ENCODE assay signal across 8 mouse cellular contexts in genomic region chrX:7673578-7674281, GRCm38 (mm10). TPM values are rescaled to one million over a fixed set of nuclear protein-coding genes. Genes with fewer than 3 reads are reported as not detected.
A peak's percentile ranks its signal among the peaks of the same experiment; 100 is the strongest.
DNase-seq lines count a peak whose midpoint lies in the region; ATAC-seq and TF ChIP-seq lines count a peak whose summit lies in the region.

No protein-coding gene starts in this region.

- no peak overlapping the region for H3K4me3 ChIP-seq in kidney, adult 2 months (ENCODE audit: insufficient read depth, low read depth, low read length)
- H3K4me3 ChIP-seq in G1E (ENCODE audit: low read depth, low read length), result peak overlapping the region; percentile 44; the same call in 1 of the 2 replicates

- DNase-seq in kidney, adult 2 months, result no peak
- DNase-seq in kidney, adult 11 months, result no peak
- DNase-seq in G1E (ENCODE audit: low spot score), result peak; percentile 42
- DNase-seq in heart, postnatal 4 days, result peak; percentile 17
- DNase-seq in lung, postnatal 10 days, result peak; percentile 43
- DNase-seq in right cerebral cortex, postnatal 14 days, result no peak
- no peak for DNase-seq in right cerebral cortex, adult 18-20 months
- no peak for DNase-seq in left cerebral cortex, postnatal 4 days

- intact Hi-C loops in left cerebral cortex, postnatal 4 days (cut with DNase I), result no loop called here

- 58% methylated on average over 12 of the region's 12 CpGs for WGBS in kidney, adult 2 months

- TF ChIP-seq POLR2A in kidney, adult 2 months (IDR thresholded peaks at IDR 0.05; ENCODE audit: low read depth, low read length), result no peak

- no peaks in the 10 kb centered on the region for H3K9me3 ChIP-seq in G1E (replicated peaks)

- peak; percentile 46 for ATAC-seq in G1E (ENCODE audit: extremely low read depth, insufficient number of reproducible peaks, low FRiP score, poor library complexity, severe bottlenecking)

- no peaks in the 10 kb centered on the region for H3K36me3 ChIP-seq in kidney, adult 2 months (ENCODE audit: control insufficient read depth, insufficient read depth, low read length)
- peaks cover 9% of the 10 kb centered on the region for H3K36me3 ChIP-seq in G1E (replicated peaks)

- H3K4me1 ChIP-seq in kidney, adult 2 months (ENCODE audit: control insufficient read depth, insufficient read depth, low read length), result peaks cover 2% of the 10 kb centered on the region; the same call in 1 of the 2 replicates
- H3K4me1 ChIP-seq in G1E (ENCODE audit: insufficient read depth, low read depth, low read length), result peaks cover 51% of the 10 kb centered on the region

- peak overlapping the region; percentile 39; the same call in 1 of the 2 replicates for H3K27ac ChIP-seq in kidney, adult 2 months (ENCODE audit: insufficient read depth, low read depth, low read length)

- no peaks in the 10 kb centered on the region for H3K27me3 ChIP-seq in kidney, adult 2 months (replicated peaks; ENCODE audit: control insufficient read depth, insufficient read depth, low read length)
- H3K27me3 ChIP-seq in G1E (ENCODE audit: insufficient read depth, low read length), result no peaks in the 10 kb centered on the region

- no peak for TF ChIP-seq CTCF in kidney, adult 2 months (conservative IDR thresholded peaks at IDR 0.05; ENCODE audit: insufficient read depth, insufficient read length, low read depth, low read length)
- no peak for TF ChIP-seq CTCF in G1E (IDR thresholded peaks at IDR 0.05; ENCODE audit: low read depth, low read length)

RNA-seq across cellular contexts. Expression of gene Plp2, which starts 2.5 kb away (rescaled TPM):
- polyA plus RNA-seq in kidney, adult 2 months (2012; rRNA removed), result 72.2 and 74.1 TPM in 2 replicates
- total RNA-seq in G1E (2014; fragmentation: Nextera tagmentation) (129 and 156 TPM in 2 replicates), G1E (2017) (50.9 and 54.9 TPM in 2 replicates)
- polyA plus RNA-seq in G1E (2012), result 61.2 and 70.2 TPM in 2 replicates
- total RNA-seq in heart, postnatal 4 days (2021), result 100 to 1,000 TPM; 101 to 115 TPM
- total RNA-seq in left cerebral cortex, postnatal 4 days (2021), result 10 to 100 TPM; 19.3 to 26.5 TPM

RNA-seq across cellular contexts. Expression of gene Magix, which starts 7.3 kb away (rescaled TPM):
- 17.4 and 22.1 TPM in 2 replicates for polyA plus RNA-seq in kidney, adult 2 months (2012; rRNA removed)
- not detected in 2 replicates for total RNA-seq in G1E (2014; fragmentation: Nextera tagmentation)
- 0.12 and 0.27 TPM in 2 replicates for total RNA-seq in G1E (2017)
- 0.05 TPM in 1 of 2 replicates, not detected in the other for polyA plus RNA-seq in G1E (2012)
- 1 to 10 TPM; 2.3 to 2.7 TPM for total RNA-seq in heart, postnatal 4 days (2021)
- total RNA-seq in left cerebral cortex, postnatal 4 days (2021), result under 1 TPM; 0.22 to 0.38 TPM

RNA-seq across cellular contexts. Expression of gene Prickle3, which starts 16.7 kb away (rescaled TPM):
- polyA plus RNA-seq in kidney, adult 2 months (2012; rRNA removed), result 8.9 and 9.2 TPM in 2 replicates
- total RNA-seq in G1E (2014; fragmentation: Nextera tagmentation), result not detected in 2 replicates
- 0.16 and 0.41 TPM in 2 replicates for total RNA-seq in G1E (2017)
- 0.04 TPM in 2 replicates for polyA plus RNA-seq in G1E (2012)
- total RNA-seq in heart, postnatal 4 days (2021), result 10 to 100 TPM; 11.9 to 12.0 TPM
- total RNA-seq in left cerebral cortex, postnatal 4 days (2021), result 1 to 10 TPM; 1.4 to 1.9 TPM

RNA-seq across cellular contexts. Expression of gene Gpkow, which starts 23.2 kb away (rescaled TPM):
- 8.2 and 10.9 TPM in 2 replicates for polyA plus RNA-seq in kidney, adult 2 months (2012; rRNA removed)
- total RNA-seq in G1E (2014; fragmentation: Nextera tagmentation) (59.1 and 66.0 TPM in 2 replicates), G1E (2017) (21.6 and 25.5 TPM in 2 replicates)
- 6.4 and 11.4 TPM in 2 replicates for polyA plus RNA-seq in G1E (2012)
- 10 to 100 TPM; 26.1 to 26.4 TPM for total RNA-seq in heart, postnatal 4 days (2021)
- total RNA-seq in left cerebral cortex, postnatal 4 days (2021), result 10 to 100 TPM; 39.0 to 42.0 TPM

RNA-seq across cellular contexts. Expression of gene Syp, which starts 35.5 kb away (rescaled TPM):
- polyA plus RNA-seq in kidney, adult 2 months (2012; rRNA removed), result 8.0 and 9.2 TPM in 2 replicates
- 0.39 and 0.83 TPM in 2 replicates for total RNA-seq in G1E (2014; fragmentation: Nextera tagmentation)
- total RNA-seq in G1E (2017), result 0.49 and 0.58 TPM in 2 replicates
- polyA plus RNA-seq in G1E (2012), result 0.22 and 0.38 TPM in 2 replicates
- total RNA-seq in heart, postnatal 4 days (2021), result under 1 TPM; 0.45 to 0.79 TPM
- total RNA-seq in left cerebral cortex, postnatal 4 days (2021), result 100 to 1,000 TPM; 573 to 717 TPM

Comparison
In these comparisons a context has a peak if more than half of its experiments do, and no peak if none do; other contexts are left out.
1. DNase-seq: peak in G1E (single experiment), heart, postnatal 4 days (single experiment) and lung, postnatal 10 days (single experiment); none in kidney, adult 2 months (single experiment), kidney, adult 11 months (single experiment), right cerebral cortex, postnatal 14 days (single experiment), right cerebral cortex, adult 18-20 months (single experiment) and left cerebral cortex, postnatal 4 days (single experiment).
2. RNA of gene Prickle3, which starts 16.7 kb away (total RNA-seq): 11.9 to 12.0 TPM in heart, postnatal 4 days; 1.4 to 1.9 TPM in left cerebral cortex, postnatal 4 days and 0.16 to 0.41 TPM in G1E; every median in the first group is over 4 times any median in the second.